Mouse (Mus musculus): ENCODE measurements around the gene Tnxb. TPM values are rescaled to one million over a fixed set of nuclear protein-coding genes. Genes with fewer than 3 reads are reported as not detected.
"Not testable (repeated sequence)": the region's sequence is repeated elsewhere in the genome, so short reads cannot be mapped to it uniquely, and the experiment has no call there.

Tnxb gene
- polyA plus RNA-seq, 1 experiment from 2014 or later, result 0.08 TPM

DNA sequence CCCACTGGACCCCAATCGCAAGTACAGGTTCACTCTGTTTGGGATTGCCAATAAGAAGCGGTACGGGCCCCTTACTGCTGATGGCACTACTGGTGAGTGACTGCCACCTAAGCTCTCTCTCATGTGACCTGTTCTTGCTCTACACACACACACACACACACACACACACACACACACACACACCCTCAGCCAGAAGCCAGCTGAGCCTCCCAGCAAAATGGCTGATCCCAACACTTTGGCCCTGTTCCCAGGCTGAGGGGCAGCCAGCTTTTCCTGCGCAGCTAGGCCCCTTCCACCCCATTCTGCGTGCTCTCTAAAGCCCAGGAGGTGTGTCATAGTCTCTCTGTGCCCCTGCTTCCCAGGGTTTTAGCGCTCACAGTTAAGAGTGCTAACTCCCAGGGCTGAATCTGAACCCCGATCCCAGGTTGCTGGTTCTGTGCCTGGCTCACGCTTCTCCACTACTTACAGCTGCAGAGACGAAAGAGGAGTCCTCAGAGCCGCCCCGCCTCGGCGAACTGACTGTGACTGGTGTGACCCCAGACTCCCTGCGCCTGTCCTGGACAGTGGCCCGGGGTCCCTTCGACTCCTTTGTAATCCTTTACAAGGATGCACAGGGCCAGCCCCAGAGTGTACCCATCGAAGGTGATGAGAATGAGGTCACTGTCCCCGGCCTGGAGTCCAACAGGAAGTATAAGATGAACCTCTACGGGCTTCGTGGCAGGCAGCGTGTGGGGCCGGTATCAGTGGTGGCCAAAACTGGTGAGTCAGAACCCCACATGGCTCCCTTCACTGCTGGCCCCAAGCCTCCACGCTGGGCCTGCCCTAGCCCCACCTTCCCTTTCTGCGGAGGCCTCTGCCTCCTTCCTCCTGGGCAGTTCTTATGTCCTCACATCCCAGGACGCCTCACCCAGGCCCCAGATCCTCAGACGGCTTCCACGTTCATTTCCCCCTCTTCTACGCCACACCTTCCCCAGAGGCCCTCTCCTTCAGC lies 15.1 kb downstream of the Tnxb start:
- no peak for DNase-seq
- Histone ChIP-seq H3K4me1 (replicated peaks) (peaks cover 7% of the 10 kb centered on the region), H3K27ac (no peak overlapping the region), H3K4me2 (no peak overlapping the region), H3K9me3 (replicated peaks) (no peaks in the 10 kb centered on the region), H3K27me3 (peaks cover 23% of the 10 kb centered on the region), H3K9ac (no peak overlapping the region), H3K36me3 (no peaks in the 10 kb centered on the region), H3K4me3 (replicated peaks) (no peak overlapping the region)
- WGBS (ENCODE audit: insufficient replicate concordance), result 54% methylated on average over 28 of the region's 28 CpGs
- ATAC-seq (ENCODE audit: low read depth), result no peak

DNA sequence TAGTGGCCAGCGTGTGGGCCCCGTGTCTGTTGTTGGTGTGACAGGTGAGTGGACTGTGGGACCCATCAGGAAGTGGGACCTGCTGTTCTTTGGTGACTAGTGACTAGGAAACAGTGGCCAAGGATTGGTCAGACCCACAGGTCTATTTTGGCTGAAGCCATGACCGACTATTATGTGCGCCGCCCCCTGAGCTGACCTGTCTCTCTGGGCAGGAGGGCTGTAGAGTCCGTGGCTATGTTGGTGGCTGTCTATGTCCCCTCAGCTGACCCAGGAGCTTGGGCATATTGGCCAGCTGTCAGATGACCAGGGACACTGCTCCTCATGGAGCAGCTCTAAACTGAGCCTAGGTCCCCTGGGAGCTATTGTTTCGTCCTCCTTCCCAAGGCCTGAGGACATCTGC lies 18.6 kb downstream of the Tnxb start:
- Histone ChIP-seq H3K36me3 (no peaks in the 10 kb centered on the region), H3K27me3 (peaks cover 2% of the 10 kb centered on the region; the same call in 1 of the 2 replicates), H3K9ac (no peak overlapping the region), H3K9me3 (replicated peaks) (no peaks in the 10 kb centered on the region), H3K4me3 (replicated peaks) (no peak overlapping the region), H3K4me1 (replicated peaks) (no peaks in the 10 kb centered on the region), H3K27ac (no peak overlapping the region), H3K4me2 (no peak overlapping the region)
- no peak for DNase-seq
- no peak for ATAC-seq (ENCODE audit: low read depth)
- WGBS (ENCODE audit: insufficient replicate concordance), result 74% methylated on average over 7 of the region's 7 CpGs

- H3K4me2 ChIP-seq, result no peak overlapping the region
- H3K27ac ChIP-seq, result no peak overlapping the region
- ATAC-seq (ENCODE audit: low read depth) (no peak), DNase-seq (no peak)
- H3K36me3 ChIP-seq, result no peaks in the 10 kb centered on the region
- H3K9ac ChIP-seq, result no peak overlapping the region
- H3K4me1 ChIP-seq (replicated peaks), result no peaks in the 10 kb centered on the region
- 50% methylated on average over 4 of the region's 4 CpGs for WGBS (ENCODE audit: insufficient replicate concordance)
- no peaks in the 10 kb centered on the region for H3K9me3 ChIP-seq (replicated peaks)
- H3K27me3 ChIP-seq, result no peaks in the 10 kb centered on the region
- no peak overlapping the region for H3K4me3 ChIP-seq (replicated peaks)
Measured at GRCm38 (mm10) chr17:34690458-34690857, 20.1 kb downstream of the Tnxb start.

DNA sequence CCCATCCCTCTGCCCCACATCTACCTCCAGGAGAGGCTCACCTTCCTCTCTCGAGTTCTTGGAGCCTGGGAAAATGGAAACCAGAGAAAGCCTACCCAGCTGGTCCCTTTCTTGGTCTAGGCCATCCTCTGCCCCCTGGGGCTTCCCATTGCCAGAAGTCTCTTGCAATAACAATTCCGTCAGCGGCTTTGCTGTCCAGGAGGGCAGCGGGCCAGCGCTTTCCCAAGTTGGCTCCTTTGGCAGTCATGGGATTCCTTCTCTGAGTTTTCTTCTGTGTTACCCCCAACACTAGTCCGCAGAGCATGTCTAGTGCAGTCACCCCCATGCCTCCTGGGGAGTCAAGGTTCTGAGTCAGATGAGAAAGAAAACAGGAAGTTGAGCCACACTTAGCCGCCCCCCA lies 22.6 kb downstream of the Tnxb start:
- no peak for ATAC-seq (ENCODE audit: low read depth)
- H3K4me1 ChIP-seq (replicated peaks), result no peaks in the 10 kb centered on the region
- 61% methylated on average over 7 of the region's 7 CpGs for WGBS (ENCODE audit: insufficient replicate concordance)
- no peak overlapping the region for H3K9ac ChIP-seq
- H3K4me2 ChIP-seq, result no peak overlapping the region
- no peak for DNase-seq
- no peak overlapping the region for H3K27ac ChIP-seq
- no peak overlapping the region for H3K4me3 ChIP-seq (replicated peaks)
- H3K27me3 ChIP-seq, result no peaks in the 10 kb centered on the region
- H3K9me3 ChIP-seq (replicated peaks), result no peaks in the 10 kb centered on the region
- no peaks in the 10 kb centered on the region for H3K36me3 ChIP-seq

- Histone ChIP-seq H3K9ac (no peak overlapping the region), H3K27ac (no peak overlapping the region), H3K4me2 (no peak overlapping the region), H3K9me3 (replicated peaks) (no peaks in the 10 kb centered on the region), H3K4me3 (replicated peaks) (no peak overlapping the region), H3K27me3 (no peaks in the 10 kb centered on the region), H3K4me1 (replicated peaks) (no peaks in the 10 kb centered on the region), H3K36me3 (no peaks in the 10 kb centered on the region)
- 56% methylated on average over 14 of the region's 14 CpGs for WGBS (ENCODE audit: insufficient replicate concordance)
- ATAC-seq (ENCODE audit: low read depth) (no peak), DNase-seq (no peak)
Measured at GRCm38 (mm10) chr17:34699575-34700408, 29.5 kb downstream of the Tnxb start.

DNA sequence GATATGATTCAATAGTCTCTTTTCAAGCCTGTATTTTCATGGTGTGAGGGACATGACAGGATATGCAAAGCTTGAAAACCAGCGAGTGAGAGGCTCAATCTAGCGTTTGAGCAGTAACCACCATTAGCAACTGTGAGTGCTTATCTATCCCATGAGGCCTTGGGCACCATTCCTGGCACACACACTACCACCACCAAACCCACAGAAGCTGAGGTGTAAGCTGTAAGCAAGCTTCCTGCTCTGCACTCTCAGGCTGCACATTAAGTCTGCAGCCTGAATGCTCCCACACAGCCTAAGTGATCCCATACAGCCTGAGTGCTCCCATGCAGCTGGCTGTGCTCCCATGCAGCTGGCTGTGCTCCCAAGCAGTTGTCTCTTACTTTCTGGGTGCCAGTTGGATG lies 30.3 kb downstream of the Tnxb start:
- no peak overlapping the region for H3K4me3 ChIP-seq (replicated peaks)
- DNase-seq, result no peak
- no peak overlapping the region for H3K4me2 ChIP-seq
- H3K27ac ChIP-seq, result no peak overlapping the region
- no peaks in the 10 kb centered on the region for H3K27me3 ChIP-seq
- no peaks in the 10 kb centered on the region for H3K4me1 ChIP-seq (replicated peaks)
- no peaks in the 10 kb centered on the region for H3K36me3 ChIP-seq
- 40% methylated on average over 2 of the region's 2 CpGs for WGBS (ENCODE audit: insufficient replicate concordance)
- no peak for ATAC-seq (ENCODE audit: low read depth)
- no peaks in the 10 kb centered on the region for H3K9me3 ChIP-seq (replicated peaks)
- H3K9ac ChIP-seq, result no peak overlapping the region

- not testable (repeated sequence) for H3K4me1 ChIP-seq (replicated peaks); H3K27ac ChIP-seq; H3K9ac ChIP-seq; H3K4me3 ChIP-seq (replicated peaks); H3K4me2 ChIP-seq; DNase-seq; H3K27me3 ChIP-seq; ATAC-seq (ENCODE audit: low read depth); H3K36me3 ChIP-seq; H3K9me3 ChIP-seq (replicated peaks)
- 60% methylated on average over 2 of the region's 2 CpGs for WGBS (ENCODE audit: insufficient replicate concordance)
Measured at GRCm38 (mm10) chr17:34706476-34706875, 36.1 kb downstream of the Tnxb start.

GRCm38 (mm10) chr17:34712951-34713350 lies 42.6 kb downstream of the Tnxb start:
- ATAC-seq (ENCODE audit: low read depth) (no peak), DNase-seq (no peak)
- no peak overlapping the region for H3K4me3 ChIP-seq (replicated peaks)
- H3K9ac ChIP-seq, result no peak overlapping the region
- H3K9me3 ChIP-seq (replicated peaks), result no peaks in the 10 kb centered on the region
- no peaks in the 10 kb centered on the region for H3K27me3 ChIP-seq
- 34% methylated on average over 6 of the region's 6 CpGs for WGBS (ENCODE audit: insufficient replicate concordance)
- no peaks in the 10 kb centered on the region for H3K36me3 ChIP-seq
- H3K4me1 ChIP-seq (replicated peaks), result no peaks in the 10 kb centered on the region
- H3K27ac ChIP-seq, result no peak overlapping the region
- no peak overlapping the region for H3K4me2 ChIP-seq

DNA sequence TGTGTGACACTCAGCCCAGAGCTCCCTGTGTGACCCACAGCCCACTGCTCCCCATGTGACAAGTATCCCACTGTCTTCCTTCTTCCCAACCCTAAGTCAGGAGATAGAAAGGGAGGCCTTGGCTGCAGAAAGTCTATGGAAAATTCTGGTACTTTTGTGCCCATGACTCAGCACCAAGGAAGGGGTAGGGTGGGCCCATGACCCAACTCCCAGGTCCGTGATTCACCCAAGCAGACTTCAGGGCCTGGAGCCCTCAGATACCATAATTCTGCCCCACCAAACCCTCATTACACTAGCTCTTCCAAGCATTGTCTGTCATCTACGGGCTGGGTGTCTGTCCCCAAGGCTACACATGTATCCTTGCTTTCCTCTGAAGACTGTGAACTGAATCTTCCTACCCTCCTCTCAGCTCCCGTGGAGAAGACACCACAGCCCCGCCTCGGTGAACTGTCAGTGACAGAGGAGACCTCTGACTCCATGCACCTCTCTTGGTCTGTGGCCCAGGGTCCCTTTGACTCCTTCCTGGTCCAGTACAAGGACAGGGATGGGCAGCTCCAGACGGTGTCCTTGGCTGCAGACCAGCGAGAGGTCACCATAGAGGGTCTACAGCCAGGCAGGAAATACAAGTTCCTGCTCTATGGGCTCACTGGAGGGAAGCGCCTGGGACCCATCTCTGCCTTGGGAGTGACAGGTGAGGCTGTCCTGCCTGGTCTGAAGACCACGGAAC lies 44.0 kb downstream of the Tnxb start:
- DNase-seq; H3K27ac ChIP-seq; H3K4me2 ChIP-seq; H3K9ac ChIP-seq; H3K4me3 ChIP-seq (replicated peaks); H3K36me3 ChIP-seq; H3K4me1 ChIP-seq (replicated peaks); ATAC-seq (ENCODE audit: low read depth); H3K9me3 ChIP-seq (replicated peaks); H3K27me3 ChIP-seq: not testable (repeated sequence)
- WGBS (ENCODE audit: insufficient replicate concordance), result 53% methylated on average over 9 of the region's 9 CpGs

- not testable (repeated sequence) for H3K27me3 ChIP-seq; DNase-seq; H3K36me3 ChIP-seq; H3K4me2 ChIP-seq; H3K9me3 ChIP-seq (replicated peaks); H3K4me3 ChIP-seq (replicated peaks); H3K27ac ChIP-seq; H3K9ac ChIP-seq; H3K4me1 ChIP-seq (replicated peaks); ATAC-seq (ENCODE audit: low read depth)
- WGBS (ENCODE audit: insufficient replicate concordance), result 53% methylated on average over 5 of the region's 5 CpGs
Measured at GRCm38 (mm10) chr17:34714908-34715445, 44.6 kb downstream of the Tnxb start.

- DNase-seq; H3K9me3 ChIP-seq (replicated peaks); H3K27me3 ChIP-seq; H3K27ac ChIP-seq; H3K4me1 ChIP-seq (replicated peaks); H3K4me2 ChIP-seq; H3K9ac ChIP-seq; H3K36me3 ChIP-seq; ATAC-seq (ENCODE audit: low read depth); H3K4me3 ChIP-seq (replicated peaks): not testable (repeated sequence)
- 53% methylated on average over 7 of the region's 7 CpGs for WGBS (ENCODE audit: insufficient replicate concordance)
Measured at GRCm38 (mm10) chr17:34715451-34715850, 45.1 kb downstream of the Tnxb start.

Data from liver, embryonic 13.5 days (tissue).